In genomic region chr11:121388554-121388945, GRCm38 (mm10) we compare ENCODE assay signal across 8 mouse cellular contexts. TPM values are rescaled to one million over a fixed set of nuclear protein-coding genes. Genes with fewer than 3 reads are reported as not detected.
DNase-seq lines count a peak whose midpoint lies in the region; ATAC-seq lines count a peak whose summit lies in the region.

No protein-coding gene starts in this region.

- ATAC-seq in kidney, embryonic 16.5 days (ENCODE audit: low FRiP score, low TSS enrichment): 0 out of 2 replicates have a peak, but pooled peaks have one; percentile 16
- ATAC-seq in embryonic facial prominence, embryonic 15.5 days (ENCODE audit: insufficient number of reproducible peaks, low FRiP score, low TSS enrichment, low read depth): no peak
- peak; percentile 39; the same call in 1 of the 2 replicates for ATAC-seq in intestine, embryonic 16.5 days
- ATAC-seq in neural tube, embryonic 12.5 days (ENCODE audit: low FRiP score, low read depth): peak; percentile 28
- ATAC-seq in erythroid progenitor cell, adult 5-6 weeks (replicated peaks; ENCODE audit: low FRiP score, poor library complexity, severe bottlenecking): no peak; the same call in 1 of the 2 replicates
- no peak for ATAC-seq in cerebellum, adult (ENCODE audit: insufficient number of reproducible peaks, low FRiP score, low TSS enrichment)

- no peak for DNase-seq in kidney, postnatal 14 days
- DNase-seq in layer of hippocampus, adult 11-12 months (ENCODE audit: low spot score): no peak

- WGBS in kidney, embryonic 16.5 days: 3% methylated on average over 6 of the region's 6 CpGs
- 7% methylated on average over 6 of the region's 6 CpGs for WGBS in embryonic facial prominence, embryonic 15.5 days
- 8% methylated on average over 6 of the region's 6 CpGs for WGBS in intestine, embryonic 16.5 days
- WGBS in neural tube, embryonic 12.5 days: 19% methylated on average over 6 of the region's 6 CpGs

- peak overlapping the region; percentile 51 for H3K9ac ChIP-seq in kidney, embryonic 16.5 days (replicated peaks; ENCODE audit: low read length)
- H3K9ac ChIP-seq in embryonic facial prominence, embryonic 15.5 days: no peak overlapping the region
- peak overlapping the region; percentile 40 for H3K9ac ChIP-seq in intestine, embryonic 16.5 days (ENCODE audit: low read depth, low read length)
- H3K9ac ChIP-seq in neural tube, embryonic 12.5 days: no peak overlapping the region

- H3K9me3 ChIP-seq in kidney, embryonic 16.5 days (ENCODE audit: low read length): no peaks in the 10 kb centered on the region
- no peaks in the 10 kb centered on the region for H3K9me3 ChIP-seq in embryonic facial prominence, embryonic 15.5 days (replicated peaks)
- H3K9me3 ChIP-seq in intestine, embryonic 16.5 days (ENCODE audit: control insufficient read depth, low read length): no peaks in the 10 kb centered on the region
- H3K9me3 ChIP-seq in neural tube, embryonic 12.5 days: no peaks in the 10 kb centered on the region

- peak overlapping the region; percentile 95 for H3K4me2 ChIP-seq in kidney, embryonic 16.5 days (replicated peaks; ENCODE audit: low read depth, low read length)
- H3K4me2 ChIP-seq in embryonic facial prominence, embryonic 15.5 days (replicated peaks): peak overlapping the region; percentile 92
- H3K4me2 ChIP-seq in intestine, embryonic 16.5 days (ENCODE audit: low read depth, low read length): peak overlapping the region; percentile 93
- peak overlapping the region; percentile 94 for H3K4me2 ChIP-seq in neural tube, embryonic 12.5 days (replicated peaks)

- no peak overlapping the region for H3K27ac ChIP-seq in kidney, embryonic 16.5 days (ENCODE audit: low read length)
- peak overlapping the region; percentile 31; the same call in 1 of the 2 replicates for H3K27ac ChIP-seq in embryonic facial prominence, embryonic 15.5 days (replicated peaks)
- H3K27ac ChIP-seq in intestine, embryonic 16.5 days (ENCODE audit: low read length): no peak overlapping the region
- H3K27ac ChIP-seq in neural tube, embryonic 12.5 days: no peak overlapping the region

- peaks cover 10% of the 10 kb centered on the region; the same call in 1 of the 2 replicates for H3K4me1 ChIP-seq in kidney, embryonic 16.5 days (ENCODE audit: insufficient read depth, low read length)
- H3K4me1 ChIP-seq in embryonic facial prominence, embryonic 15.5 days: peaks cover 10% of the 10 kb centered on the region
- H3K4me1 ChIP-seq in intestine, embryonic 16.5 days (ENCODE audit: control insufficient read depth, insufficient read depth, low read length): peaks cover 4% of the 10 kb centered on the region
- peaks cover 14% of the 10 kb centered on the region for H3K4me1 ChIP-seq in neural tube, embryonic 12.5 days

- H3K36me3 ChIP-seq in kidney, embryonic 16.5 days (ENCODE audit: insufficient read depth, low read length): no peaks in the 10 kb centered on the region
- H3K36me3 ChIP-seq in embryonic facial prominence, embryonic 15.5 days: no peaks in the 10 kb centered on the region
- H3K36me3 ChIP-seq in intestine, embryonic 16.5 days (ENCODE audit: control insufficient read depth, insufficient read depth, low read length): no peaks in the 10 kb centered on the region
- H3K36me3 ChIP-seq in neural tube, embryonic 12.5 days: no peaks in the 10 kb centered on the region

- no peaks in the 10 kb centered on the region for H3K27me3 ChIP-seq in kidney, embryonic 16.5 days (ENCODE audit: insufficient read depth, low read length)
- no peaks in the 10 kb centered on the region for H3K27me3 ChIP-seq in embryonic facial prominence, embryonic 15.5 days
- H3K27me3 ChIP-seq in intestine, embryonic 16.5 days (replicated peaks; ENCODE audit: control insufficient read depth, insufficient read depth, low read length): no peaks in the 10 kb centered on the region
- no peaks in the 10 kb centered on the region for H3K27me3 ChIP-seq in neural tube, embryonic 12.5 days (replicated peaks)

- H3K4me3 ChIP-seq in kidney, embryonic 16.5 days (ENCODE audit: low read length): peak overlapping the region; percentile 70
- peak overlapping the region; percentile 76 for H3K4me3 ChIP-seq in embryonic facial prominence, embryonic 15.5 days (replicated peaks)
- H3K4me3 ChIP-seq in intestine, embryonic 16.5 days (ENCODE audit: low read length): peak overlapping the region; percentile 75
- H3K4me3 ChIP-seq in neural tube, embryonic 12.5 days: peak overlapping the region; percentile 61; the same call in 1 of the 2 replicates

RNA-seq across cellular contexts. Expression of gene Rab40b, which starts 0.5 kb away (rescaled TPM):
- polyA plus RNA-seq in kidney, embryonic 16.5 days (2015; fragmentation: Nextera tagmentation; extraction: Ambion mirVana): 5.6 and 5.7 TPM in 2 replicates
- 25.9 and 29.3 TPM in 2 replicates for polyA plus RNA-seq in embryonic facial prominence, embryonic 15.5 days (2015; fragmentation: Nextera tagmentation; extraction: Ambion mirVana)
- polyA plus RNA-seq in intestine, embryonic 16.5 days (2015; fragmentation: Nextera tagmentation; extraction: Ambion mirVana): 5.0 and 5.1 TPM in 2 replicates
- 6.4 and 6.6 TPM in 2 replicates for polyA plus RNA-seq in neural tube, embryonic 12.5 days (2016; fragmentation: Nextera tagmentation; extraction: Ambion mirVana)
- total RNA-seq in erythroid progenitor cell, adult 5-6 weeks (2015; ENCODE audit: low replicate concordance): not detected in 2 replicates
- total RNA-seq in erythroid progenitor cell, adult 5-6 weeks (2017; ENCODE audit: low replicate concordance): 0.90 TPM in 1 of 2 replicates, not detected in the other

RNA-seq across cellular contexts. Expression of gene Fn3krp, which starts 32.7 kb away (rescaled TPM):
- 8.9 and 11.5 TPM in 2 replicates for polyA plus RNA-seq in kidney, embryonic 16.5 days (2015; fragmentation: Nextera tagmentation; extraction: Ambion mirVana)
- polyA plus RNA-seq in embryonic facial prominence, embryonic 15.5 days (2015; fragmentation: Nextera tagmentation; extraction: Ambion mirVana): 9.3 and 9.8 TPM in 2 replicates
- polyA plus RNA-seq in intestine, embryonic 16.5 days (2015; fragmentation: Nextera tagmentation; extraction: Ambion mirVana): 3.8 and 5.3 TPM in 2 replicates
- polyA plus RNA-seq in neural tube, embryonic 12.5 days (2016; fragmentation: Nextera tagmentation; extraction: Ambion mirVana): 7.1 and 9.7 TPM in 2 replicates
- total RNA-seq in erythroid progenitor cell, adult 5-6 weeks (2015; ENCODE audit: low replicate concordance): 107 and 114 TPM in 2 replicates
- 161 and 188 TPM in 2 replicates for total RNA-seq in erythroid progenitor cell, adult 5-6 weeks (2017; ENCODE audit: low replicate concordance)

RNA-seq across cellular contexts. Expression of gene Wdr45b, which starts 34.3 kb away (rescaled TPM):
- 105 and 107 TPM in 2 replicates for polyA plus RNA-seq in kidney, embryonic 16.5 days (2015; fragmentation: Nextera tagmentation; extraction: Ambion mirVana)
- 96.5 and 99.2 TPM in 2 replicates for polyA plus RNA-seq in embryonic facial prominence, embryonic 15.5 days (2015; fragmentation: Nextera tagmentation; extraction: Ambion mirVana)
- 76.7 and 80.6 TPM in 2 replicates for polyA plus RNA-seq in intestine, embryonic 16.5 days (2015; fragmentation: Nextera tagmentation; extraction: Ambion mirVana)
- polyA plus RNA-seq in neural tube, embryonic 12.5 days (2016; fragmentation: Nextera tagmentation; extraction: Ambion mirVana): 88.8 and 91.2 TPM in 2 replicates
- total RNA-seq in erythroid progenitor cell, adult 5-6 weeks (2015; ENCODE audit: low replicate concordance): 25.2 and 30.6 TPM in 2 replicates
- 26.9 and 33.6 TPM in 2 replicates for total RNA-seq in erythroid progenitor cell, adult 5-6 weeks (2017; ENCODE audit: low replicate concordance)

RNA-seq across cellular contexts. Expression of gene Fn3k, which starts 46.2 kb away (rescaled TPM):
- polyA plus RNA-seq in kidney, embryonic 16.5 days (2015; fragmentation: Nextera tagmentation; extraction: Ambion mirVana): 2.4 and 3.6 TPM in 2 replicates
- polyA plus RNA-seq in embryonic facial prominence, embryonic 15.5 days (2015; fragmentation: Nextera tagmentation; extraction: Ambion mirVana): 1.7 and 2.1 TPM in 2 replicates
- 1.6 and 1.8 TPM in 2 replicates for polyA plus RNA-seq in intestine, embryonic 16.5 days (2015; fragmentation: Nextera tagmentation; extraction: Ambion mirVana)
- polyA plus RNA-seq in neural tube, embryonic 12.5 days (2016; fragmentation: Nextera tagmentation; extraction: Ambion mirVana): 2.3 and 3.1 TPM in 2 replicates
- 245 and 327 TPM in 2 replicates for total RNA-seq in erythroid progenitor cell, adult 5-6 weeks (2015; ENCODE audit: low replicate concordance)
- 308 and 310 TPM in 2 replicates for total RNA-seq in erythroid progenitor cell, adult 5-6 weeks (2017; ENCODE audit: low replicate concordance)

Comparison
In these comparisons a context has a peak if more than half of its experiments do, and no peak if none do; other contexts are left out.
1. ATAC-seq: peak in kidney, embryonic 16.5 days (single experiment), intestine, embryonic 16.5 days (single experiment) and neural tube, embryonic 12.5 days (single experiment); none in embryonic facial prominence, embryonic 15.5 days (single experiment), erythroid progenitor cell, adult 5-6 weeks (single experiment) and cerebellum, adult (single experiment).
2. H3K9ac ChIP-seq: peak in kidney, embryonic 16.5 days (single experiment) and intestine, embryonic 16.5 days (single experiment); none in embryonic facial prominence, embryonic 15.5 days (single experiment) and neural tube, embryonic 12.5 days (single experiment).
3. Peak in every context shown above with its lines, with median percentiles within 50 percentile points of each other: H3K4me2 ChIP-seq and H3K4me3 ChIP-seq.